Mouse (Mus musculus) layer of hippocampus, adult 6 months (tissue): ENCODE data around the gene Gm13030. TPM values are rescaled to one million over a fixed set of nuclear protein-coding genes. Genes with fewer than 3 reads are reported as not detected.

Source experiments
- long read RNA-seq, 2 experiments: library from polyadenylated mRNA; unstranded; transcript quantifications; one replicate each; pipeline ENCODE4 v2.0.0; 2019 to 2020
- polyA plus RNA-seq: library from polyadenylated mRNA; unstranded; fragments of <200 nt; fragmentation: Nextera tagmentation; gene quantifications from 2 replicates; pipeline ENCODE4 v1.2.3, GENCODE M21; 2021

Gene Gm13030
- not detected in 2 replicates for polyA plus RNA-seq
- long read RNA-seq, experiment 1: 0 reads
- long read RNA-seq, experiment 2: 0 reads

DNA sequence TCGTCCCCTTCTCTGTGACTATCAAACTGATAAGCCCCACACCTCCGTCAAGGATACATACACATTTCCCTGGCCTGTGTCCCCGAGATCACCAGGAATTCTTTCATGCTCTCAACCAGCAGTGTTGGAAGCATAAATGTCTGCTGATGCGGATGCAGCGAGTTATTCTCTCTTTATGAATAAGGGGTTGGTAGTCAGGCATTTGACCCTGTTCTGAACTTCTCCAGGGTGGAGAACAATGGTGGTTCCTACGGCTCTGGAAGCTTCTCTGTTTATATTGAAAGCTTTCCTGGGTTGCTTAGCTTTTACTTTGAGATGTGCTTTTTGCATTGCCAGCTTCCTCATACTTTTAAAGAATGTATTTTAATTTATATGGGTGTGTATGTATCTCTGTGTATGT, at the start of gene Gm13030:
Gene Gm13030, minus strand, starts transcription at position 101 of the 400 bp plus-strand sequence.

DNA sequence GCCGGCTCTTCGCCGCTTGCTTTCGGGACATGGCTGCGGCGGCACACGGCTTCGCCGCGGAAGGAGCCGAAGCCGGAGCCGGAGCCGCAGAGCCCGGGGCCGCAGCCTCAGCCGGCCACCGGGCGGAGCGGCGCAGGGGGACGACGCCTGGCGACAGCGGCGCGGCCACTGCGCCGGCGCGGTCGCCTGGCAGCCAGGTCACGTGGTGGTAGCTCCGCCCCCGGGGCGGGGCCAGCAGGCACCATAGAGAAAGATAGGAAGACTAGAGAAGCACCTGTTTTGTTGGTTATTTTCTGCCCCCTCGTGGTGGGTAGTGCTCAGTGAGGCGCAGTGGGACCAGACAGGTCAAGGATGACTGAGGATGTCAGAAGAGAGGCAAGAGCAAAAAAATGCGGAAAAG, 40.0 kb upstream of the Gm13030 start, which contains the start of gene Otud3:
Gene Otud3, minus strand, starts transcription at position 149 of the 400 bp plus-strand sequence.

DNA sequence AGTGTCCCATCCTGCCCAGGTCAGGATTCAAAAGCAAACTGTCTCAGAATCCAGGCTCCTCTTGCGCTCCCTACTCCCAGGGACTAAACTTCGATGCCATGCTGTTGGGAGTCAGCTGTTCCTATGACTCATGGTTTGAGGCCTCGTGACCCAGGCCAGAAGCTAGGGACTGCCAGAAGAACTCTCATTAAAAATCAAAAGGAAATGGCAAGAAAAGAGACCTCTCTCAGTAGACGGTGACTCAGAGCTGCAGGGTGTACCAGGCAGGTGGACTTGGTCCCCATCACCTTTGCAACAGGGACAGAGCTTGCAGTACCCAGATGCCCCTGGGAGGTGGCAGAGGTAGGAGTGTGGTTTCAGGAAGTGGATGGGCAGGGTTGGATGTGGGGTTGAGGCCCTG, 4.0 kb upstream of the Gm13030 start, which contains the start of gene Pla2g2e:
Gene Pla2g2e, plus strand, starts transcription at position 212 of the 400 bp plus-strand sequence.

DNA sequence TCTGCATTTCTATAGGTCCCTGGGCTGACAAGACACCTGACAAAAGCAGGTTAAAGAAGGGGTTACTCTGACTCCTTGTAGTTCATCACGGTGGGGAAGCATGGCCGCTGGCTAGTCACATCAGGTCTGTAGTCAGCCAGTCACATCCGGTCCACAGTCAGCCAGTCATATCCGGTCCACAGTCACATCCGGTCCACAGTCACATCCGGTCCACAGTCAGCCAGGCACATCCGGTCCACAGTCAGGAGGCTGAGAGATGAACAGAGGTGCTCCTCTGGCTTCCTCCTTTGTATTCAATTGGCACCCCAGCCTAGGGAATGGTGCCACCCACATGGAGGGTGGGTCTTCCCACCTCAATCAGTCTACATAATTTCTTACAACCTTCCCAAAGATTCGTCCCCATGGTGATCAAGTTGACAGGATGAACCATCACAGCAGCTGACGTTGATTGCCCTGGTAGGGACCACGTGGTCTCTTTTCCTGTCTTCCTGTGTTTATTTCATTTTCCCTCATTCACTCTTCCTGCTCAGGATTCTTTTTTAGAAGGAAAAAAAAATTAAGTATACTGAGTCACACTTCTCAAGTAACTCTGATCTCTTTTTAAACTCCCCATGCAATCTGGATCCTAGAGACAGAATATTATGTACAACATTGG, 10.3 kb downstream of the Gm13030 start, which contains the start of gene Pla2g5:
Gene Pla2g5, minus strand, starts transcription at position 139 of the 655 bp plus-strand sequence.

Other genes with a start within 250 kb of the Gm13030 start
- gene Vwa5b1, start 238.1 kb downstream of the Gm13030 start, polyA plus RNA-seq: 2.0 and 3.8 TPM in 2 replicates
- gene Pla2g2c, start 149.2 kb downstream of the Gm13030 start, polyA plus RNA-seq: 0.30 and 0.31 TPM in 2 replicates
- gene Ubxn10, start 136.8 kb downstream of the Gm13030 start, polyA plus RNA-seq: 1.3 and 2.8 TPM in 2 replicates
- gene Pla2g2f, start 116.3 kb downstream of the Gm13030 start, polyA plus RNA-seq: 0.78 and 0.90 TPM in 2 replicates
- 0.30 and 0.74 TPM in 2 replicates for gene Pla2g2d, start 98.2 kb downstream of the Gm13030 start, polyA plus RNA-seq
- 1.9 TPM in 1 of 2 replicates, not detected in the other for gene Pla2g5, start 10.5 kb downstream of the Gm13030 start, polyA plus RNA-seq
- not detected in 2 replicates for gene Pla2g2e, start 4.0 kb upstream of the Gm13030 start, polyA plus RNA-seq
- gene Otud3, start 40.0 kb upstream of the Gm13030 start, polyA plus RNA-seq: 1.5 and 2.2 TPM in 2 replicates
- not detected in 2 replicates for gene Rnf186, start 93.1 kb upstream of the Gm13030 start, polyA plus RNA-seq
- gene Tmco4, start 98.9 kb upstream of the Gm13030 start, polyA plus RNA-seq: 1.4 and 3.3 TPM in 2 replicates
- 2.2 and 3.5 TPM in 2 replicates for gene Htr6, start 201.6 kb upstream of the Gm13030 start, polyA plus RNA-seq
- 51.3 and 62.1 TPM in 2 replicates for gene Nbl1, start 219.0 kb upstream of the Gm13030 start, polyA plus RNA-seq